Mouse (Mus musculus) intestine, embryonic 16.5 days (tissue): ENCODE measurements at regions not wholly inside any gene's neighbourhood (a gene's known extent, or its start where the extent isn't known, plus 50 kb on each side); places are given as distances from the start of the nearest gene placed in this dataset.

Experiments
- ATAC-seq: fragments of 200-750 bp; cut with Nextera tagmentation; 2 replicates; pipeline ENCODE4 v1.8.0; 2017; ENCODE audit warnings: moderate TSS enrichment, moderate library complexity
- H3K27ac ChIP-seq: fragments of 300-500 bp; sonication (generic); 2 replicates; pipeline ENCODE4 v1.5.1; 2014; ENCODE audit warnings: mild to moderate bottlenecking, low read length
- H3K27me3 ChIP-seq: fragments of 300-500 bp; sonication (generic); replicated peaks from 2 replicates; pipeline ENCODE4 v1.6.1; 2014; ENCODE audit warnings: low read length, control low read depth, mixed read lengths; ENCODE audit not compliant: control insufficient read depth, insufficient read depth
- H3K36me3 ChIP-seq: fragments of 300-500 bp; sonication (generic); 2 replicates; pipeline ENCODE4 v1.6.1; 2014; ENCODE audit warnings: low read length, control low read depth; ENCODE audit not compliant: control insufficient read depth, insufficient read depth
- H3K4me1 ChIP-seq: fragments of 300-500 bp; sonication (generic); 2 replicates; pipeline ENCODE4 v1.6.1; 2014; ENCODE audit warnings: low read length, control low read depth, mixed read lengths; ENCODE audit not compliant: control insufficient read depth, insufficient read depth
- H3K4me2 ChIP-seq: fragments of 300-500 bp; sonication (generic); 2 replicates; pipeline ENCODE4 v1.6.1; 2014; ENCODE audit warnings: low read depth, low read length, control low read depth
- H3K4me3 ChIP-seq: fragments of 300-500 bp; sonication (generic); 2 replicates; pipeline ENCODE4 v1.5.1; 2014; ENCODE audit warnings: mild to moderate bottlenecking, low read length
- H3K9ac ChIP-seq: fragments of 300-500 bp; sonication (generic); 2 replicates; pipeline ENCODE4 v1.6.1; 2014; ENCODE audit warnings: low read depth, low read length
- H3K9me3 ChIP-seq: fragments of 300-500 bp; sonication (generic); 2 replicates; pipeline ENCODE4 v1.6.1; 2016; ENCODE audit warnings: low read length, control low read depth; ENCODE audit not compliant: control insufficient read depth
- WGBS: fragments of 180-500 bp; shearing (Covaris S2); extraction: QIAGEN DNeasy Blood & Tissue Kit; methylation state at CpG from one replicate; pipeline ENCODE4 v1.1.7; 2014; 5-methylcytosine and 5-hydroxymethylcytosine counted together

DNA sequence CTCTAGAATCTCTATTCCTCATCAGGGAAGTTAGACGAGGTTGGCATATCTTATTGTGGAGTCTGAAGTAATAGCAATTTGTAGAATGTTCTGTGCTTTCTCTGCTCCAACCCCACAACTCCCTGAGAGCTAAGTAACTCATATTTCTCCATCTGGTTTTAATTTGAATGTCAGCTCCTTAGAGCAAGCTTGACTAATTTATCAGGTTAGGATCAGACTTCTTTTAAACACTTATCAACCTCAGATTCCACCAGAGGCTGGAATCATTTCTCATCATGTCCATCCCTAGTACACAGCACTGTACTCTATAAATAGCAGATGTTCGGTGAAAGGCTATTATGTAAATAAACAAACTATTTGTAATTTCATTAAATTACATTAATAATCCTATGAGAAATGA is 485.4 kb upstream of the Kif18a start:
- ATAC-seq, result no peak
- H3K4me1 ChIP-seq, result no peaks in the 10 kb centered on the region
- no peak overlapping the region for H3K4me2 ChIP-seq
- H3K27ac ChIP-seq, result no peak overlapping the region
- H3K9me3 ChIP-seq, result no peaks in the 10 kb centered on the region
- no peak overlapping the region for H3K4me3 ChIP-seq
- WGBS, result 49% methylated on average over 2 of the region's 2 CpGs
- no peaks in the 10 kb centered on the region for H3K36me3 ChIP-seq
- H3K27me3 ChIP-seq, result no peaks in the 10 kb centered on the region
- no peak overlapping the region for H3K9ac ChIP-seq

DNA sequence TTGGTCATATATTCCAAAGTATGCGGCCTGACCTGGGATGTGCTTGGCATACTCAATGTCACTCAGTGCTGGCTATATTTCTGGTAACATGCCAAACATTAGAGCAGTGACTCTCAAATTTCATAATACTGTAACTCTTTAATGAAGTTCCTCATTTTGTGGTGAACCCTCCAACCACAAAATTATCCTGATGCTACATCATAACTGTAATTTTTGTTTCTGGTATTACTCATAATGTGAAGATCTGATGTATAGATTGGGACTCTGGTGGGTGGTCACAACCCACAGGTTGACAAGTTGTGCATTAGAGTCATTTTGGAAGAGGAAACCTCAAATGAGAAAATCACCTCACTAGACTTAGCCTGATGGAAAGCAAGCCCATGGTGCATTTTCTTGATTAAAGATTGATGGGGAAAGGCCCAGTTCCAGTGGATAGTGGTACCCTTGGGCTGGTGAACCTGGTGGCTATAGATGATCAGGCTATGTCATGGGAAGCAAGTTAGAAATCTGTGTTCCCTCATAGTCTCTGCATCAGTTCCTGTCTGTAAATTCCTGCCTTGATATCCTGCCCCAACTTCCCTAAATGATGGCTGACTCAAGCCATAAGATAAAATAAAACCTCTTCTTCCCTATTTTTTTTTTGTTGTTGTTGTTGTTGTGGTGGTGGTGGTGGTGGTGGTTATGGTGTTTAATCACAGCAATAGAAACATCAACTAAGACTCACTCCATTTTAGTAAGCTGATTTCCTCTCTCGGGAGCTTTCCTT is 483.5 kb upstream of the Kif18a start:
- H3K27ac ChIP-seq, result no peak overlapping the region
- H3K27me3 ChIP-seq, result no peaks in the 10 kb centered on the region
- no peak overlapping the region for H3K4me2 ChIP-seq
- H3K4me3 ChIP-seq, result no peak overlapping the region
- no peaks in the 10 kb centered on the region for H3K36me3 ChIP-seq
- WGBS, result 84% methylated on average over 2 of the region's 2 CpGs
- no peak overlapping the region for H3K9ac ChIP-seq
- H3K4me1 ChIP-seq, result no peaks in the 10 kb centered on the region
- ATAC-seq, result no peak
- no peaks in the 10 kb centered on the region for H3K9me3 ChIP-seq

DNA sequence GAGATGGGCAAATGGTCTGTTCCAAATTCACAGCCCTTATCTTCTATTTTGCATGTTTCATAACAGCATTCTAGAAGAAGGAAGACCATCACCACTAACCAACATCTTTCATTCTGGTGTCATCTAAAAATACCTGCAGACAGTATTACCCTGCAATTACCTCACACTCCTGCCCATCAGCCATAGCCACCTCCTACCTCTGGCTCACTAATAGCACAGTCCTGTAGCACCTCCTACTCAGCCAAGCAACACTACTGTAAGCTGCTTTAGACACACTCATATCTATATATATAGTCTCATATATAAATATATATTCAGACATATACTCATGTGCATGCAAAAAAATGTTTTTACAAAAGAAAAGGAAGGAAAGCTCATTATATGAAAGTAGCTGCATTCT is 468.2 kb upstream of the Kif18a start:
- Histone ChIP-seq H3K4me3 (no peak overlapping the region), H3K4me1 (no peaks in the 10 kb centered on the region), H3K36me3 (no peaks in the 10 kb centered on the region), H3K27me3 (no peaks in the 10 kb centered on the region), H3K9ac (no peak overlapping the region), H3K4me2 (no peak overlapping the region), H3K9me3 (no peaks in the 10 kb centered on the region), H3K27ac (no peak overlapping the region)
- no peak for ATAC-seq

DNA sequence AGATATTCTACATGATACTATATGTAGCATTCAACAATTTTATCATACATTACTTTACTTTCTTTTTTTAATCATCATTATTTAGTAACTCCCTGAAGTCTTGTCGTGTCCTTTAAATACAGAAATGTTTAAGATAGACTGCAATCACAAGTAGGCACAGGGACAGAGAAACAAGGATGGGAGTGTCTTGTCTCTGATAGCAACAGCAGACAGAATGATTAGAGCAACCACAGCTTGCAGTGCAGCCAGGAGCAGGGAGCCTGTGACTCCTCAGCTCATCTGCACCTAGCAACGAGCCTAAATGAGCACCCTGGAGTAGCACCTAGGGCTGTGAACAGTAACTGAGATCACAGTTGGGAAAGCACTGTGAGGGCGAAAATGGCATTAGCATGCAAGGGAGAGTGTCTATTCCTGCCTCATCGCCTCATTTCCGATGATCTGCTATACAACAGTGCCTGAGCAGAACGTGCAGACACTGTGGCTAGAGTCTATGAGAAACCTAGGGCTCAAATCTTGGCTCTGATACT is 467.4 kb upstream of the Kif18a start:
- no peak overlapping the region for H3K9ac ChIP-seq
- H3K9me3 ChIP-seq, result no peaks in the 10 kb centered on the region
- no peaks in the 10 kb centered on the region for H3K27me3 ChIP-seq
- no peak overlapping the region for H3K4me2 ChIP-seq
- ATAC-seq, result no peak
- WGBS, result 66% methylated on average over 6 of the region's 6 CpGs
- no peaks in the 10 kb centered on the region for H3K4me1 ChIP-seq
- no peak overlapping the region for H3K4me3 ChIP-seq
- no peak overlapping the region for H3K27ac ChIP-seq
- no peaks in the 10 kb centered on the region for H3K36me3 ChIP-seq

DNA sequence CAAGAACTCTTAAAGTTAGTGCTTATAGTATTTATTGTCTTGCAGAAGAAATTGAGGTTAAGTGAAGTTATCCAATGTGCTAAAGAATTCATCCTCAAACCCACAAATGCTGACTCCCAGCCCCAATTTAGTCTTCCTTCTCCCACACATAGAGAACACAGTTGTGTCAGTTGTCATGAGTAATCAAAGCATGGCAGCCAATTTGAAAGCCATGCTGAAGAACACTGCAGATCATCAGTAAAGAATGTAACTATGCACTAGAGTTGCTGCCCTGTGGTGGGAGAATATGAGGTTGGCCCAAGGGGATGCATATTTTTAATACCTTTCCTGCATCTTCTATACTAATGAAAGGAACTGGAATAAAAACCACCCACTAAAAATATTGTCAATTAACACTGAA is 464.0 kb upstream of the Kif18a start:
- Histone ChIP-seq H3K27me3 (no peaks in the 10 kb centered on the region), H3K9ac (no peak overlapping the region), H3K4me3 (no peak overlapping the region), H3K4me1 (no peaks in the 10 kb centered on the region), H3K4me2 (no peak overlapping the region), H3K36me3 (no peaks in the 10 kb centered on the region), H3K27ac (no peak overlapping the region), H3K9me3 (no peaks in the 10 kb centered on the region)
- no peak for ATAC-seq

DNA sequence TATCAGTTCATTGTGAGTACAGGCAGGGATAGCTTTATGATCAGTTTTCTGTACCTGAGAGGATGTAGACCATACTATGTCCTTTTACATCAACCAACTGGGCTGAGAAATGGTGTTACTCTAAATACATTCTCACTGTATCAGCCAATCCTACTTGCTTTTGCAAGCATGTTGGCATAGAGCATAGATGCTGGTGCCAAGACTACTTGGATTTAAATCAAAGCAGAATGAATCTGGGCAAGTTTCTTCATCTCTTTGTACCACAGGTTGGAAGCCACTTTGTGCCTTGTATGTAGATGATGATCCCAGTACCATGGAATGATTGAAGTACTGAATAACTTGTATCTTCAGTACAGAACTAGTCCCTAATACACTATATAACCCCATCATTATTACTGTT is 456.5 kb upstream of the Kif18a start:
- Histone ChIP-seq H3K4me3 (no peak overlapping the region), H3K36me3 (no peaks in the 10 kb centered on the region), H3K4me1 (0 out of 2 replicates have a peak, but pooled peaks cover 6% of the 10 kb centered on the region), H3K4me2 (no peak overlapping the region), H3K9me3 (no peaks in the 10 kb centered on the region), H3K27me3 (no peaks in the 10 kb centered on the region), H3K27ac (no peak overlapping the region), H3K9ac (no peak overlapping the region)
- ATAC-seq, result no peak

DNA sequence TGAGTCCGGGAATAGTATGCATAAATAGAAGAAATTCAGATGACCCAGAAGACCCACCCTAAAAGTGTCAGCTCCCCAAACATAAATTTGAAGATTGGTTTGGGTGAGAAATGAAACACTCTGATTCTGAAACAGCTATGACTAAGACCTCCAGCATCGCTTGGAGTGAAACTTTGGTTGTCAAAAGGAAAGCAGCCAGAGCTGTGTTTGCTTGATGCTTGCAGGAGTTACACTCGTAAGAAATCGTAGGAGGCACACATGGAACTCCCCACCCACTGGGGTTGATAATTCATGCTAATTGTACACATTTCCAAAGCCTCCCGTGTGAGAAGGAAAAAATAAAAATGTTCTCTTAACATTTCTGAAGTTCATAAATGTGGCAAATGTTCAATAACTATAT is 454.6 kb upstream of the Kif18a start:
- H3K4me3 ChIP-seq, result no peak overlapping the region
- no peak overlapping the region for H3K27ac ChIP-seq
- no peaks in the 10 kb centered on the region for H3K27me3 ChIP-seq
- H3K9ac ChIP-seq, result no peak overlapping the region
- WGBS, result 59% methylated on average over 5 of the region's 5 CpGs
- H3K36me3 ChIP-seq, result no peaks in the 10 kb centered on the region
- H3K4me2 ChIP-seq, result no peak overlapping the region
- ATAC-seq, result no peak
- 0 out of 2 replicates have a peak, but pooled peaks cover 6% of the 10 kb centered on the region for H3K4me1 ChIP-seq
- H3K9me3 ChIP-seq, result no peaks in the 10 kb centered on the region

DNA sequence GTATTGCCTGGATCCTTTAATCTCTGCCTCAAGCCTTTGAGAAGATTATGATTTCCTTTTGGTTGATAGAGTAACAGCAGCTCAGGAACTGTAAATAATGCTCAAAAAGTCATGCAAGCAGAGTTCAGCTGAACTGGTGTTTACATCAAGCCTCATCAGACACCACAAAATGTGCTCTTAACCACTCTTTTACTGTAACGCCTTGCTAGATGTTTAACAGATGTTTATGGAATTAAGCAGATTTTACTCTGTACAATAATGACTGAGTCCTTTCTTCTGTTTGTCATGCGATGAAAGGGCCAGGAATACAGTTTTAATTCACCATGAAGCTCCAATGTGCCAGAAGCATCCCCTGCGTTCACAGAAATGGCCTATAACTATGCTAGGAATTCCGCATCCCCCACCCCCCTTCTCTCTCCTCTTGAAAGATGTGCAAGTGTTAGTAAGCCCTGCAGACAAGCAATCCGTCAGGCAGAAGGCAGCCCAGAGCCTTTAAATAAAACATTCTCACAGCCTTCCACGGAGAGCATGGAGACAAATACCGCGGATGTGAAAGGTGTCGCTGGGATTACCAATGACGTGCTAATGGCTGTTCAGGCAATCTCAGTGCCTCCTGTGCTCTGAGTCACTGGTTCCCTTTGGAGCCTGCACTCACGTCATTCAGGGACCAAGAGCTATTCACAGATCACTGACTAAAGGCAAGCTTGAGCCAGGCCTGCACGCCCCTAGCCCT is 453.3 kb upstream of the Kif18a start:
- H3K9ac ChIP-seq, result no peak overlapping the region
- H3K4me2 ChIP-seq, result no peak overlapping the region
- 0 out of 2 replicates have a peak, but pooled peaks cover 6% of the 10 kb centered on the region for H3K4me1 ChIP-seq
- H3K9me3 ChIP-seq, result no peaks in the 10 kb centered on the region
- H3K27me3 ChIP-seq, result no peaks in the 10 kb centered on the region
- H3K4me3 ChIP-seq, result no peak overlapping the region
- 6% methylated on average over 12 of the region's 12 CpGs for WGBS
- ATAC-seq, result peak; percentile 74
- no peaks in the 10 kb centered on the region for H3K36me3 ChIP-seq
- peak overlapping the region; percentile 41; the same call in 1 of the 2 replicates for H3K27ac ChIP-seq

DNA sequence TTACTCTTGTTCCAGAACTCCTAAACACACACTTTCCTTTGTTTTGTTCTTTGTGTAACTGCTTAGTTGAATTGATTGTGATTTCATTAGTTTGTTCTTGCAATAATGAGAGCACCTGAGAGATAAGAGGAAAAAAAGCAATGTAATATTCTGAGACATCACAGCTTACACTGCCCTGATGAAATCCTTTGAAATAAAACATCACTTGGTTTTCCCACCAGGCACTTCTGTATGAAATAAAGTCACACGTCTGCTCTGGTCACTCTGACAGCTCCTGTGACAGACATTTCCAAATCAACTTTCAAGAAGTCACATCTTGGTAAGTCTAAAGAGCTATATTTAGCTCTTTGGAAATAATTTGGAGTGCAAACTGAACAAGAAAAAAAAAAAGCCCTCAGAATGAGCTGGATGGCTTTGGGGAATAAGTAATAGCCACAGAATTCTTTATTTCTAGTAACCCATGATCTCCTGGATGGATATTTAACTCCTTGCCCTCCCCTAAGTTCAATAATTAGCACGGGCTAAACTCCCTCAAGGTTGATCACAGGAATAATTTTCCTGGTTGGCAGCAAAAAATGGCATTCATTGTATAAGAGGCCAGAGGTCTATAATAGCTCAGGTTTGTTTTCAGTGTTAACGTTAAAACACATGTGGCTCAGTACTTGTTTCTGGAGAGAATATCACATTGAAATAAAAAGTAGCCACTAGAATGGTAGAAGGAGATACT is 452.4 kb upstream of the Kif18a start:
- H3K36me3 ChIP-seq, result no peaks in the 10 kb centered on the region
- no peak overlapping the region for H3K27ac ChIP-seq
- H3K4me3 ChIP-seq, result no peak overlapping the region
- H3K9ac ChIP-seq, result no peak overlapping the region
- 54% methylated on average over 3 of the region's 3 CpGs for WGBS
- 0 out of 2 replicates have a peak, but pooled peaks cover 6% of the 10 kb centered on the region for H3K4me1 ChIP-seq
- no peaks in the 10 kb centered on the region for H3K27me3 ChIP-seq
- H3K9me3 ChIP-seq, result no peaks in the 10 kb centered on the region
- no peak for ATAC-seq
- H3K4me2 ChIP-seq, result no peak overlapping the region
